Mouse (Mus musculus) testis, adult 2 months (tissue): ENCODE data around the gene Cdc25a.

Experiments used
- CTCF ChIP-seq: fragments of 200-500 bp; IDR thresholded peaks from 2 replicates; pipeline ENCODE4 v1.5.1; 2012; ENCODE audit warnings: low read depth, mild to moderate bottlenecking, inconsistent platforms, low read length, moderate library complexity; ENCODE audit not compliant: control insufficient read depth, insufficient read depth, insufficient replicate concordance
- POLR2A ChIP-seq: fragments of 200-500 bp; IDR thresholded peaks from 2 replicates; pipeline ENCODE4 v1.6.1; 2012; ENCODE audit warnings: low read depth, mild to moderate bottlenecking, inconsistent platforms, low read length, moderate library complexity; ENCODE audit not compliant: control insufficient read depth

GRCm38 (mm10) chr9:109929131-109929530 is 53.8 kb downstream of the Cdc25a start:
- no peak for TF ChIP-seq CTCF
- TF ChIP-seq POLR2A, result no peak
